Mouse (Mus musculus) c-Kit-positive CD71-positive TER-119-negative erythroid progenitor cells, embryonic 14.5 days (primary cell): ENCODE results near the gene D17Wsu92e.
A peak's percentile ranks its signal among the peaks of the same experiment; 100 is the strongest.
"Not testable (repeated sequence)": the region's sequence is repeated elsewhere in the genome, so short reads cannot be mapped to it uniquely, and the experiment has no call there.

Experiments
- DNase-seq: peaks from one replicate; pipeline ENCODE4 v3.0.0-alpha.2; 2013; ENCODE audit warnings: low read depth

Gene D17Wsu92e

DNA sequence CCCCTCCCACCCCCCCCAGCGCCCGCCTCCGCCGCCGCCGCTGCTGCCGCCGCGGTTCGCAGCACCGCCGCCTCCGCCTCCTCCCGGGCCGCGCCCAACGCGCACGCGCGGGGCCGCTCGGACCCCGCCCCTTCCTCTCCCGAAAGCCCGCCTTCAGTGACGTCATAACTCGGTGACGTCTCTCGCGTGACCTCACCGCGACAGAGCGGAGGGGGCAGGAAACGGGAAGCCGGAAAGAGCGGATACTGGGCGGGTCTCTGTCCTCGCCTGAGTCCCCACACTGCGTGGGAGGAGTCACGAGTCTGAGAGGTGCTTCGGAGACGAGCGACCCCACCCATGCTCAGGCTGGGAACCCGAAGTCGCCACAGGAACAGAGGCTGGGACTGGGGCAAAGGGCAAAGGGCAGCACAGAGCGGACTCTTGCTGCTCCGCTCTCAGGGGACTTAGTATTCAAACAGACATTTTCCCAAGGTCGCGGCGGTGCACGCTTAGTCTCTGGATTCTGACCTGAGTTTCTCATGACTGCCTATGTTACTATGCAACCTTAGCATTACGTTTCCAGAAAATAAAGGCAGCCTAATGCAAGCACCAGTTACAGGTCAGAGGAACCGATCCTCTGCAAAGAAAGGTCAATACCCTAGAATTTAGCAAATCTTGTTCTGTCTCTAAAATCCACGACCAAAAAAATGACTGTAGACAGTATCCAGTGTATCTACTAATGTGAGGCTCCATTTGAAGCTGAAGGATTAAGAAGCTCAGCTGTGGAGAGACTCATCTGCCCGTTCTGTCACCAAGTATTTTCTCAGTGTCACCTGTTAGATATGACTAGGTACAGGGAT lies at the start of gene D17Wsu92e:
Gene D17Wsu92e (minus strand): TSS at position 81 of the 839 bp plus-strand sequence.
- peak; percentile 99 for DNase-seq

DNA sequence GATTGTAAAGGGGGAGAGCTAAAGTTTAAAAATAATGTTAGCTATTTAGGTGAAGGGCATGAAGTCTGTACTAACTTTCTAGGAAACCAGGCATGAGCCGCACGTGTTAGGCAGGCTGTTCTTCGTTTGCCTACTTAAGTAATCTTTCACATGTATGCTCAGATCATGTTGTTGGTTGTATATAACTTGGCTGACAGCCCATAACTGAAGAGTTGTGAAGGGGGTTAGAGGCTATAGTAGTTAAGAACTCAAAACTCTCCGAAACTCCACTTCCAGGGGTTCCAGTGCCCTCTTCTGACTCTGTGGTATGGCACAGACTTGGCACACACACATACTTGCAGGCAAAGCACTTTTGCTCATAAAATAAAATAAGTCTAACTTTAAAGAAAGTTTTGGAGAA lies 46.3 kb upstream of the D17Wsu92e start:
- DNase-seq = no peak

DNA sequence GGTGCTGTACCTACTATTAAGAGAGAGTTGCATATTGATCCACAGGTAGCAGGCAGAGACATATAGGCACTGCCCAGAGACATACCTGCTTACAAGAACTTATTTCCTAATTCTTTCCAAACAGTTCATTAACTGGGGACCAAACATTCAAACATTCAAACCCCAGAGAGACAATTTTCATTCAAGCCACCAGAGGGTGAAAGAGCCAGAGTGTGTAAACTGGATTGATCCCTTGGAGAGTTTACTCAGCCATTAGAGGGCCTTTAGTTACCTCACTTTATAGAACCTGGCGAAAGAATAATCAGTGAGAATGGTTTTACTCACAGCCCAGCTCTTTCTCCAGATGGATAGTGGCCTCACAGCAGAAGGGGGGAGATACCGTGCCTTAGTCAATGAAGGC lies 45.0 kb upstream of the D17Wsu92e start:
- no peak for DNase-seq

DNA sequence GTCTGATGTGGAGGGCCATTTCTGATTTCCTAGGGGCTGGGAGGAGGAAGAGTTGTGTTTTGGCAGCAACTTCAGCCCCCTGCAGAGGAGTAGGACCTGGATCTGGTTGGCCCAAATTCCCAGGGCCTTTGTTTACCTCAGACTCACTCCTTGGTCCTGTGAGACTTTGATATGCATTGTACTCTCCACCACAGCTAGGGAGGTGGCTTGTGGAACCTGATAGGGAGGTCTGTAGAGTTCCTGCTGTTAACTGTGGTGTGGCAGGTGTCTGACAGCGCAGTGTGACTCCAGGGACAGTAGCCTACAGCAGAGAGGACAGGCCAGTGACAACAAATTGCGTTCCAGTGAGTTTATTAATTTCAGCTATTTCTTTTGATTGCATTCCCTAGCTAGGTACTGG lies 38.7 kb upstream of the D17Wsu92e start:
- DNase-seq = peak; percentile 66

DNA sequence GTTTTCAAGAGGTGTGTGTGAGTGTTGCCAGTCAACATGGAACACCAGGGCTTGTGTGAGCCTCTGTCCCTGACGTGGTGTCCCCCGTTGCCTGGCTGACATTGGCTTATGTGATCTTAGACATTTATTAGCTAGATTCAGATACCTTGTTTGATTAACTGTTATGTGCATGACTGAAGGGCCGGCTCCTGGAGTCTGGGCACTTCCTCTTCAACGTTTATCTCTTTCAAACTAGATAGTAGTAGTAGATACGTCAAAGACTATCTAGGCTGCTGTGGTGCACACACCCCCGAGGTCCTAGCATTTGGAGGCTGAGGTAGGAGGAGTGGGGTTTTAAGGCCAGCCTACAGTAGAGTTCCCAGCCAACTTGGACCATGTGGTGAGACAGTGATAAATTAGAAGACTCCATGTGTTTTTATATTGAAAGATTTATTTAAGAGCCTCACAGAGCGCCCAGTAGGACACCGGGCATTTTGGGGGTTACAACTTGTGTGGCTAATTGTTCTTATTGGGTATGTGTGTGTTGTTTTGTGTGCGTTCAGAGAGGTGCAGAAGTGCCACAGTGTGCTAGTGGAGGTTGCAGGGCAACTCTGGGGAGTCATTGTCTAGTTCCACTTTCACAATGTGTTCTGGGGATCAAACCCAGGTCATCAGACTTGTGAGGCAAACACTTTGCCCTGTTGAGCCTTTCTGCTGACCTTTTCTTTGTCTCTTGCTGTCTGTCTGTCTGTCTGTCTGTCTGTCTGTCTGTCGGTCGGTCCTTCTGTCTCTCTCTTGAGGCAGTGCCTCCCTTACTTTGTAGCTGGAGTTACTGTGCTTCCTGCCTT lies 37.4 kb upstream of the D17Wsu92e start:
- DNase-seq = peak; percentile 58

DNA sequence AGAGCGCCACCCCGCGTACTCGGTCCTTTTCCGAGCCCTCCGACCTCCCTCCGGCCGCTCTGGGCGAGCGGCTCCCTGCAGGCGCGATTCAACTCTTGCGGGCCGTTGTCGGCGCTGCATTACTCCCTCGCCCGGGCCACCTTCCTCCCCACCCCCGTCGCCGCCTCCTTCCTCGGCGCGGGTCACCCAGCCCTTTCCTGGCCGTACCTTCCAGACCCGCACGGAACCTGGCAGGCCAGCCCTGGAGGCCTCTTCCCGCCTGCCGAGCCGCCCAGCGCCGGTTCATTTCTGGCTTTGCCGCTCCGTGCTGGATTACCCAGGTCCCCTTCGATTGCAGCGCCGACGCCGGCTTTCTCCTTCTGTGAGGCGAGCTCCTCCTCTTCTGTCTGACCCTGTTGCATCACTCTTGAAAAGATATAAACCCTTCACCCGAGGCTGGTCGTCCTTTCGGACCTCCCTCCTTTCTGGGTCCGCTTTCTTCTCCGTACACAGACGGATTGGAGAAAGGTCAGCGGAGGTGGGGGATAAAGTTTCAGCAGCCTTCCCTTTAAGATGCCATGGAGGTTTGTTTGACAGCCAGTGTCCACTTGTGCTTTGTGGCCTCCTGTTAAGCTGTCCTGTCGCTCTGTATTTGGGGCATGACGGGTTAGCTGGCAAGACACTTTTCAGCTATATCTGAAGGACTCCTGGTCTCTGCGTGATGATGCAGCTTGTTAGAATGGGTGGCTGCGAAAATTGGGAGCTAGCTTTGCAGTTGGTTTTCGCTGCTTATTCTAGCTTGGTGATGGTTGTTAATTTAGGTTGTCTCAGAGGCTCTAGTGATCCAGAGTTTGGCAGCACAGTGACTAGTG lies 36.6 kb upstream of the D17Wsu92e start:
- no peak for DNase-seq

DNA sequence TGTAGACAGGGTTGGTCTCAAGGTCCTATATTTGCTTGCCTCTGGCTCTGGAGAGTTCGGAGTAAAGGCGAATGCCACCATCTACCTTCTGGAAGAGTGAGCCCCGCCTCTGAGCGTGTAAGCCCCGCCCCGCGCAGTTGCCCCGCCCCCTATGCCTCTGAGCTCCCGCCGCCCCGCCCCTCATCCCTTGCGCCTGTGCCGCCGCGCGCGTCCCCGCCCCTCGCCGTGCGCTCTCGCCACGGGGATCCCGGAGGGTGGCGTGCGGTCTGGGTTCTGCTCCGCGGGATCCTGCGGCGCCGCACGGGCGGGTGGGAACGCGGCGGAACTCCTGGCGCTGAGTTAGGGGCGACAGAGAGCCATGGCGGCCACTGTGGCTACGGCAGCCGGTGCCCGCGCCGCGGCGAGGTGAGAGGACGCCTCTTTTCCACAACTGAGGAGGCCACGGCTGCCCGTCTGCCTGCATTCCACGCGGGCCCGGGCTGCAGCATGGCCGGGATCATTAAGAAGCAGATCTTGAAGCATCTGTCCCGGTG lies 35.9 kb upstream of the D17Wsu92e start, which contains the start of gene Uhrf1bp1:
Gene Uhrf1bp1 (plus strand): TSS at position 177 of the 533 bp plus-strand sequence.
- DNase-seq = peak; percentile 68

DNA sequence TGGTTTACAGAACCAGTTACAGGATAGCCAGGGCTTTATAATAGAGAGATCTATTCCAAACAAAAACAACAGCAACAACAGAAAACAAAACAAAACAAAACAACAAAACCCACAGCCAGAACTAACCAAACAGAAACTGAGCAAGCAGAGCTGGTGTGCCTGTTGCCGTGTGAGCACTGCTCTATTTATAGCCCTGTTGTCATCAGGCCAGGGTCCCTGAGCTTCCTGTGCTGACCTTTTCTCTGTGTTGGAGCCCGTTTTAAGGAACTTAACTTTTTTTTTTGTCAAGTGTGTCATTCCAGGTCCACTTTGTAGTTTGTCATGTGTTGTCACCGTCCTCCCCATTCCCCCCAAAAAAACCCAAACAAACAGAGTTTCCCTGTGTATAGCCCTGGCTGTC lies 30.6 kb upstream of the D17Wsu92e start:
- DNase-seq = no peak

DNA sequence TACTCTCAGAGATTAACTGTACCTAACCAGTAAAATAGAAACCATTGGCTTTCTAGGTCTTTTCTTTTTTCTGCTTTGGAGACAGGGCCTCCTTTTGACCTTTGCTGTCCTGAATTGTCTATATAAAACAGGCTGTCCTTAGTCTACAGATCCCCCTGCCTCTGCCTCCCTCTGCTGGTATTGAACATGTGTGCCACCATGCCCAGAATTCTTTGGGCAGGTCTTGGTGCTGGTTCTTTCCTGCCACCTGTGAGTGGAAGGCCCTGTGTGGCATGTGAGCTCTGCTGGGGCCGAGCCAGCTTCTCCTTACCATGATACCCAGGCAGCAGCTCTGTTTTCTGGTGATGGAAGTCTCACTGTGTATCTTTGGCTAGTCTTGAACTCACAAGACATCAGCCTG lies 27.9 kb upstream of the D17Wsu92e start:
- DNase-seq = no peak

DNA sequence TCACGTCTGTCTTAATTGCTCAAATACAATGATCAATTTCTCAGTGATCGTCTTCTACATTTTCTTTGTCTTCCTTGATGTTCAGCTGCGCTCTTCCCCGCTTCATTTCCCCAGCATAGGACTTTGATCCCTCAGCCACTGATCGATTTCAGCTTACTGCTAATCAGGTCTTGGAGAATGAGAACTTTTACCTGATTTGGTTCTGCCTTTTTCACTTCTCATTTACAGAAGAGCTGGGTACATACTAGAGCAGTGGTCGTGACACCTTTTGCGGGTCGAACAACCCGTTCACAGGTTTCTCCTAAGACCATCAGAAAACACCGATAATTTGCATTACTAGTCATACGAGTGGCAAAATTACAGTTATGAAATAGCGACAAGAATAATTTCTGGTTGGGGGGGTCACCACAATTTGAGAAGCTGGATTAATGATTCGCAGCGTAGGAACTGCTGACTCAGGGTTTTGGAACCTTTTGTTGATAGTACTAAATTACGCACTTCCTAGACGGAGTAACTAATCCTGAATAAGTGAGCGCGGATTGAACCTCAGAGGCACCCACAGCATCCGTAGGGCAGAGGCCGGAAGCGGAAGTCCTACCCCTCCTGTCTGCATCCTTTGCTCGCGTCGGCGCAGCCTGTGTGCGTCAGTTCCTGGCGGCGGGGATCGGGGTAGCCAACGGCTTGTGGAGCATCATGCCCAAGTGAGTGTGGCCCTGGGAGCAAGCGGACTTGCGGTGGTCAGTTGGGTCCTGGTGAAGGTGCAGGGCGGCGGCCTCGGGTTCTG lies 19.2 kb upstream of the D17Wsu92e start:
- peak; percentile 89 for DNase-seq

DNA sequence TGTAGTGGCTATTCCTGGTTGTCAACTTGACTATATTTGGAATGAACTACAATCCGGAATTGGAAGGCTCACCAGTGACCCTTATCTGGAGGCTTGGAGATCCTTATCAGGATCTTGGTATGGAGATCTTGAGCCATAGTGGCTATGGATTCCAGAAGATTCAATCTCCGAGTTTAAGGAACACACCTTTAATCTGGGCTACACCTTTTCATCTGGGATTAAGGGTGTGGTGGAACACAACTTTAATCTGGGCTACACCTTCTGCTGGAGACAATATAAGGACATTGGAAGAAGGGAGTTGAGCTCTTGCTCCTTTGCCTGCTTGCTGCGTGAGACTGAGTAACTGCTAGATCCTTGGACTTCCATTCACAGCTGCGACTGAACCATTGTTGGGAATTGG lies 17.4 kb upstream of the D17Wsu92e start, which contains the start of gene Snrpc:
Gene Snrpc (plus strand): TSS at position 301 of the 400 bp plus-strand sequence.
- DNase-seq = not testable (repeated sequence)

DNA sequence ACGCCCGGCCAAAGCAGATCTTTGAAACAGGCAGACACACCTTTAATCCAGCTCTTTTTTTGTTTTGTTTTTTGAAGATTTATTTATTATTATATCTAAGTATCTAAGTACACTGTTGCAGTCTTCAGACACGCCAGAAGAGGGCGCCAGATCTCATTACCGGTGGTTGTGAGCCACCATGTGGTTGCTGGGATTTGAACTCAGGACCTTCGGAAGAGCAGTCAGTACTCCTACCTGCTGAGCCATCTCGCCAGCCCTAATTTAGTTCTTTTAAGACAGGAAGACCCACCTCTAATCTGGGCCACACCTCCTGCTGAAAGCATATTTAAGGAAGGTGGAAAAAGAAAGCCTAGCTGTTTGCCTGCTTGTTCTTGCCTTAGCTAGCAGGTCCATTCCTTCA lies 10.0 kb upstream of the D17Wsu92e start:
- no peak for DNase-seq

DNA sequence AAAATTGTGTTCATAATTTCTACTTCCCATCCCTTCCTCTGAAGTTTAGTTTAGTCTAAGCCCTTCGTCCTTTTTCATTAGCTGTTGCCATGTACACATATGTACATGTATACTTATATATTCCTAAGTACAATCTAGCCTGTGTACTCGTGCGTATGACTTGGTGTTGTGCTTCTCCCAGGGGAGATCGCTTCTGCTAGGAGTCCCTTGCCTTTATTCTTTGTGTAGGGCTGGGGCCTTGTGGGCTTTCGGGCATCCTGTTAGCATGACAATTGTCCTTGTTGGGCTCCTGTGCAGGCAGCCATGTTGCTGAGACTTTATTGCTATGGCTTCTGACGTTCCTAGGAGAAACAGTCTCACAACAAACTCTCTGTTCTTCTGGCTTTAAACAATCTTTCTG lies 7.1 kb upstream of the D17Wsu92e start:
- DNase-seq = no peak

DNA sequence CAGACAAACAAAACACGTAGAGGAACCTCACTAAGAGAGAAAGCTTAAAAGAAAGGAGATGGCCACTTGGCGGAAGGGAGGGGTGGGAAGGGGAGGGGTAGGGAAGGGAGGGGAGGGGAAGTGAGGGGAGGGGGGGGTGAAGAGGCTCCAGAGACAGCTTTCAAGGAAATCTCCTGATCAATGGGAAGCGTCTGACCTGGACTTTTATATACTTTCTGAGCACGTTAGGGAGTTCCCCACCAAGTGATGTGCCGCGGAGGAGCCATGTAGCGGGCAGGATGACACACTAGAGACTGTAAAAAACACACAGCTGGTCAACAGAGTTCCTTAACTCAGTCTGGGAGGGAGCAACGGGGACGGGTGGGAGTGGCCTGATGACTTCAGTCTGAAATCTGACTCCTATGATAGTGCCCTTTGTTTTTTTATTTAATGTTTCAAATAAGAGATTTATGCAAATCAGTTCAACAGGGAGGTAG lies 6.5 kb upstream of the D17Wsu92e start:
- DNase-seq = no peak

DNA sequence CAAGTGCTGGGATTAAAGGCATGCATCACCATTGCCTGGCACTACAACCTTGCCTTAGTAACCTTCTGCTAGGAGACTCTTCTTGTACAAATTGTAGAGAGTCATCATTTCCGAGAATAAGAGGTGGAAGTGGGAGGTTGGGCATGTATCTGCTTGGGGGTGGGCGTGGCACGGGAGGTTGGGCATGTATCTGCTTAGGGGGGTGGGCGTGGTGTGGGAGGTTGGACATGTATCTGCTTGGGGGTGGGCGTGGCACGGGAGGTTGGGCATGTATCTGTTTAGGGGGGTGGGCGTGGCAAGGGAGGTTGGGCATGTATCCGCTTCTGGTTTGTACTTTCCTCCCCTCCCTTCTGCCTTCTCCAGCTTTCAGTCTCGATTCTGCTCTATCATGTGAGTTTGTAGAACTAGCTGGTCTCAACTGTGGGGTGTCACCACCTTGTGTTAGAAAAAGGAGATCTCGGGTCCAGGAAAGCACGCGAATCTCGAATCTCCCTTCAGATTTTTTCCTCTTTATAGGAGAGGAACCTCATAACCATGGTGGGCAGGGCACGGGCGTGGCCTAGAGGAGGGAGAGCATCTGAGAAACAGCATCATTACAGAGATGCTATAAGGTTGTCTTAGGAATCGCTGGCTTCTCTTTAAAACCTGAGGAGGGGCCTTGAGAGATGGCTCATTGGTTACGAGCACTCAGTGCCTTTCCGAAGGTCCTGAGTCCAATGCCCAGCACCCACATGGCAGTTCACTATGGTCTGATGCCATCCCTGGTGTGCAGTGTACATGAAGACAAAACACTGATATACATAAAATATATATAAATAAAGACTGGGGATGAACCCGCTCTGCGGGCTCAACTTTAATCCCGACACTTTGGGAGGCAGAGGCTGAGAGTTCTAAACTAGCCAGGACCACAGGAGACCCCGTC lies 5.8 kb upstream of the D17Wsu92e start:
- peak; percentile 78 for DNase-seq

DNA sequence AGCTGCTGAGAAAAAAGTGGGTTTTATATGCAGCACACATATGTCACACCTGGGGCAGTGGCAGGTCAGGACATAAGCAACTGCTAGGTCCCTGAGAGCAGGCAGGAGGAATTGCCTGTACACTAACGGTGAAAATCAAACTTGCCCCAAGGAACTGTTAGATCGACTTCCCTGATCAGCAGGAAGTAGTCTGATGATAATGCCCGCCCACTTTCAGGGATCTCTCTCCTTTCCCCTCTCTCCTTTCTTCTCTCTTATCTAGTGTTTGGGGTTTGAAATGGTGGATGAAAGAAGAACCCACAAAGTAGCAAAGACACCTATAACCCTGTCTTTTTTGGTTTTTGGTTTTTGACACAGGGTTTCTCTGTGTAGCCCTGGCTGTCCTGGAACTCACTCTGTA lies 5.1 kb upstream of the D17Wsu92e start:
- DNase-seq = no peak

DNA sequence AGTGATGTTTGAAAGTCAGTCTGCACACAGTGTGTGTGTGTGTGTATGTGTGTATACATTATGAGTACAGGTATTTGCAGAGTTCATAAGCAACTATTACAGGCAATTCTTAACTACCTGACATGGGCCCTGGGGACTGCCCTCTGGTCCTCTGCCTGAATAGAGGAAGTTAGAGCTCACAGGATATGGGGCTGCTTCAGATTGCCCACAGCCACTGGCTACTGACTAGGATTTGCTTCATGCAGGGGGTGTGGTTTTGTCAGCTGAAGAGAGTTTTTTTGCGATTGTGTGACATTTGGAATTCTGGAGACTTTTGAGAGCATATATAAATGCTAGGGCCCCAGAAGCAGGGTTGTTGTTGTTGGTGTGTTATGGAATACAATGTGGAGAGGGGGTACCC lies 4.5 kb upstream of the D17Wsu92e start:
- DNase-seq = no peak

DNA sequence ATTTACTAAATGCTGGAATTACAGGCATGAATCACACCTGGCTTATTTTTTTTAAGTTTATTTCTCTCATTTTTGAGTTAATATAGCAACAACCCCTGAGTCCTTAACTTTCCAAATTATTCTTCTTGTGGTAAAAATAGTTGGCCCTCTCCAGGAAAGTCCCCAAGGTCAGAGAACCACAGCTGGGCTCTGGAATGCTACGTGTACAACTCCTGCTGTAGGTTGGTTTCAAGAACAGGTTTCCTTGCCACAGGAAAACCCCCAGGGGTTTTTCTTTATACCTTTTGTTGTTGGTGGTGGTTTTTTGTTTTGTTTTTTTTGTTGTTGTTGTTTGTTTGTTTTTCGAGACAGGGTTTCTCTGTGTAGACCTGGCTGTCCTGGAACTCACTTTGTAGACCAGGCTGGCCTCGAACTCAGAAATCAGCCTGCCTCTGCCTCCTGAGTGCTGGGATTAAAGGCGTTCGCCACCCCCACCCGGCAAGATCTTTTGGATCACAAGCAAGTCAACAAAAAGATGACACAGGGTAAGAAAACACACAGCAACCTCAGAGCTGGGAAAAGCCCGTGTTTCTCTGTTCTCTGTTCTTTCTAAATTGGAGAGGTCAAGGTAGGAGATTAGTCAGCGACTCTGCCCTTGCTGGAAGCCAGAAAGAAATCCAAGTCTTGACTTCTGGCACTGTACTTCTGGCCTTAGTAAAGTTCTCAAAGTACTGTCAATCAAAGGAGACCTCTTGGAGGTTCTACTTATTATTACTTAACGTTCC lies 2.9 kb upstream of the D17Wsu92e start:
- DNase-seq = no peak
